Mouse (Mus musculus) cerebellum, postnatal 14 days (tissue): Measurements from ENCODE around the gene Gm14137.
A peak's percentile ranks its signal among the peaks of the same experiment; 100 is the strongest.

Experiments used
- DNase-seq, 2 experiments: peaks; one replicate each; pipeline ENCODE4 v3.0.0; 2021; ENCODE audit warnings: mixed read lengths in 2 of 2

The Gm14137 gene

DNA sequence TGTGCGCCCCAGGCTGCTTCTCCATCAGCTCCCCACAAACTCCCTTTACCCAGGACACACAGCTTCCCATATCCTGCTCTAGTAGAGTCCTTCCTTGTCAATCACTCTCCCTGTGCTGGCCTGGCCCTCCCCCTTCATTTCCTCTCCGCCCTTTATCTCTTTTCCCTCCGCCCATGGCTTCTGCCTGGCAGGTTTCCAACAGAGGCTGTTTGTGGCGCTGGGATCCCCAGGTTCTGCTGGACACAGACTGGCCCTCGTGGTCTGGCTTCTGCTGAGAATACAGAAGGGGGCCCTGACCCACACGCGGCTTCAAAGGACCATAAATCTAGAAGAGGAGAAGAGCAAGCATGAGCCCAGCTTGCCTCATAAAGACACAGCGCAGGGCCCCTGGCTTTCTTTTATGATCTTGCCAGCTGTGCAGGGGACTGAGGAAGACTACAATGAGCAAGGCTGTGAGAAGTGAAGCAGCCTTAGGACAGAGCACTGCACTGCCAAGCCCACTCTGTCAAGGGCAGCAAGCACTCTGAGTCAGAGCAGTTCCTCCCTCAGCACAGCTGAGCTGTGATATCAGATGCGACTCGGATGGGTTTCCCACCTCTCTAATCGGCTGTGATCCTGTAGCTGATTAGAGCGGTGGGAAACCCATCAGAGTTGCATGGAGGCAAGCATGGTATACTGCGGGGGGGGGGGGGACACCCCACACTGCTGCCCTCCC is 1.3 kb upstream of the Gm14137 start:
- DNase-seq: peak; percentile 20 to 47

DNA sequence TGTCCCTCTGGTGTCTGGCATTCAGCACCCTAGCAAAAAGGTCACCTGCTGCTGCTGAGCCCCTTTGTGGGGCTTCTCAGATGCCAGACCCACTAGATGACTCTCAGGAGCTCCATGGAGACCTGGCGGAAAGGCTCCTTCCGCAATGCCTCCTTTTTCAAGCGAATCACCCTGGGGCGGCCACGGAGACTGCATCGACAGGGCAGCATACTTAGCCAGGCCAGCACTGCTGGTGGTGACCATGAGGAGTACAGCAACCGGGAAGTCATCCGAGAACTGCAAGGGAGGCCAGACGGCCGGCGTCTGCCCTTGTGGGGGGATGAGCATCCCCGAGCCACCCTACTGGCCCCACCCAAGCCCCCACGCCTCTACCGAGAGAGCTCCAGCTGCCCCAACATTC is 557 bp downstream of the Gm14137 start:
- DNase-seq: no peak

DNA sequence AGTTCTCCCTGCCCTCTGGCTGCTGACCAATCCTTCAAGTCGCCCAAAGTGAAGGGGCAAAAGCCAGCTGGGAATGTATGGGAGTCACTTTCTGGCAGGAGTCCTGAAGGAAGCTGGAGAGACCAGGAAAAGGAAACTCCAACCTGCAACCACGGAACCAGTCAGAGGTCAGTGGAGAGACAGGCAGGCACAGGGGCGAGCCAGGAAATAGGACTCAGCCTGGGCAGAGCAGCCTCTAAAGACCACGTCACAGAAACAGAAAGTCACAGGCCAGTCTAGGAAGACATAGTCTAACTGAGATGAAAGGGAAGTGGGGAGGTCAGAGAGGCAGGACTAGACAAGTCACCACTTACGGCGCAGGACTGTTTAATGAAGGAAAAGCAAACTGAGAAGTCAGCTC is 1.3 kb downstream of the Gm14137 start:
- DNase-seq: no peak

DNA sequence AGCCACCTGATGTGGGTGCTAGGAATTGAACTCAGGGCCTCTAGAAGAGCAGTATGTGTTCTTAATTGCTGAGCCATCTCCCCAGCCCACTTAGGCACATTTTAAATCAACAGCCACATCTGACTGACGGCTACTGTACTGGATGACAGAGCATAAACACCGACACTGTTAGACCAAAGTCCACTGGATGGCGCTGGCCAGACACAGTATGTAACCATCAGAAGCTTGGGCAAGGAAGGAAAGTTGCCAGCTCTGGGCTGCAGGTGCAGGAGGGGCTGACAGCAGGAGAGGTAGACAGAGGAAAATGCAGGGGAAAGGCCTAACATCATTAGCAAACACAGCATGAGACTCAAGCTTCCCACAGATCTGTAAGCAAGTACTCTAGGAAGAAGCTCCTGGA is 2.5 kb downstream of the Gm14137 start:
- no peak for DNase-seq

DNA sequence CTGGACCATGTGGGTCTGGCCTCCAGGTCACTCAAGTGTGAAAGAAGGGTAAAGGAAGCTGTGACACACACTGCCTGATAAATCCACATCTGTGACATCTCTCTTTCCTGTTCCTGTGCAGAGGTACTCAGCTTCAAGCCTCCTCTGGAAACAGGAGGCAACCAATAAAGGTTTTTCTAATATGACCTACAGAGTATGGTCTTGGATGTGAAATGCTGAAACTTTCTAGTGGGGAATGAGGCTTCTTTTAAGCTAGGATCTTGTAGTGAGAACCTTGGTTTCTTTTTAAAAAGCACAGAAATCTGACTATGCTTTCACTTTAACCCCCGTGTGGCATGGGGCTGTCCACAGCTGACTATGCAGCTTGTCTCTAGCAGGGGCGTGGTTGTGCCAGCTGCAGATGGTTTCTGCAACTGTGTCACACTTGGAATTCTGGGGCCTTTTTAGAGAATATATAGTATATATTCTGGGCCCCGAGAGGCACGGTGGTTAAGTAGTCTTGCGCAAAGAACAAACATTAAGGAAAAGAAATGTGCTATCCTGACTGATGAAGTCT is 3.2 kb downstream of the Gm14137 start:
- no peak for DNase-seq

DNA sequence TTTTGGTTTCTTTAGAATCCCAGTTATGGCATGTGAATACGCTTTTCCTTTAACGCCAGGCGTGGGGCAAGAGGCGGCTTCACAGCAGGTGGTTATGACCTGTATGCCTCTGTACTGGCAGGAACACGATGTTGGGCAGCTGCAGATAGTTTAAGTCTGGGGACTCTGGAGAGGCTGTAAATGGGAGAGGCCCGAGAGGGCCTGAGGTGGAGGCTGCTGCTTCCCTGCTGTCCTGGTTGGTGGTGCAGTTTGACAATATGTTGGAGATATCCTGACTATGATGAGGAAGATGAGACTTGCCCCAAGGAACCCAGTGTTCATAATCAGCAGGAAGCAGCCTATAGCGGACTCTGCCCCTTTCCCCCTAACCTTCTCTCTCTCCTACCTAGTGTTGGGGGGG is 8.6 kb downstream of the Gm14137 start:
- DNase-seq: no peak

DNA sequence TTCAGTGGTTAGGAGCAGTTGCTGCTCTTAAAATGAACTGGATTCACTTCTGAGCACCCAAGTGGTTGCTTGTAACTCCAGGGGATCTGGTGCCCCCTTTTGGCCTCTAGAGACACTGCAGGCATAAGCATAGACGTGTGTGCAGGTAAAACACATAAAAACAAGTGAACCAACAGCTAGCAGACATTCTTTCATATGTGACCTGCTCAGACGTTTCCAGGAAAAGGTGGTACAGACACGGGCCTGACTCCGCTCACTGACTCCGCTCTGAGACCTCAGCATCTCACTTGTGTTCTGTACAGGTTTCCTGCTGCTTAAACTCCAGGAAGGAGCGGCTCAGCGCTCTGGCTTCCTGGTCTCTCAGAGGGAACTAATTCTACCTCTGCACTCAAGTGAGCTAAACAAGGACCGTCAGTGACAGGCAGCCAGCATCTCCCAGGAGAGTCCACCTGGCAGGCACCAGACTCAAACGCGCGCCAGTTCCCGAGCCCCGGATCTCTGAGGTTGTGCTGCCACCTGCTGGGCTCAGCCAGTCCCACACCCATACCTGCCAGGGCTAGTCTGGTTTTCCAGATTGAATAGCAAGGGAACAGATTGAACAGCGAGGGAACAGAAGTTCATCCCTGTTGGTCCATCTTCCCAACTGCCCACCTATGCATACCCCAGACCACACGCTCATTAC is 14.9 kb downstream of the Gm14137 start:
- DNase-seq: peak; percentile 95 to 97

DNA sequence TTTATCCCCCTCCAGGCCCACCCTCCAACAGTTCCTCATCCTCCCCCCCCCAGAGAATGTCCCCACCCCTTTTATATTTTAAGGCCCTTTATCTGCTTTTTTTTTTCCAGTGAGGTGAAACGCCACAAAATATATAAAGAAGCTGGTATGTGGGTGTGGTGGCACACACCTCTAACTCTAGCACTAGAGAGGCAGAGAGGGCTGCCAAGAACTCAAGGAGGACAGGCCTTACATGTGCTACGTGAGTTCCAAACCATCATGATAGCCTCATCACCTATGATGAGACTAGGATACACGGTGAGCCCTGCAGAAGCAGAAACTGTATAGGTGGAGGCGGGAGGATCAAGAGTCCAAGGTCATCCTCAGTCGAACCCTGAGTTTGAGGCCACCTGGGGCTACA is 16.7 kb downstream of the Gm14137 start:
- DNase-seq: no peak

DNA sequence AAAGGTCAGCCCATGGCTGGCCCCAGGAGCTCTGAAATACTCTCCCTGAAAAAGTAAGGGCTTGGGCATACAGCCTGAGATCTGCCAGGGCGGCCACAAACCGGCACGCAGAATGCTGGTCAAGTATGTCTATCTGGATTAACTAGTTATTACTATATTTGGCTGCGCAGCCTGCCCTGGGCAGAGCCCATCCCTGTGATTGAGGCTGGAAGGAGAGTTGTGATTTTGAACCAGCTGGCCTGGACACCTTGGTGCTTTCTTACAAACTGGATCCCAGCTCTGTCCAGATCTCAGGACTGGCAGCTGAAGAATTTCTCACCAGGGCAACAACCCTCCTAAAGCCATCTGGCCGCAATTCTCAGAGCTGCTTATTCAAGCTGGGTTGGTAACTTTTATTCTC is 19.8 kb downstream of the Gm14137 start:
- peak in 1 of 2 experiments; percentile 18 for DNase-seq

DNA sequence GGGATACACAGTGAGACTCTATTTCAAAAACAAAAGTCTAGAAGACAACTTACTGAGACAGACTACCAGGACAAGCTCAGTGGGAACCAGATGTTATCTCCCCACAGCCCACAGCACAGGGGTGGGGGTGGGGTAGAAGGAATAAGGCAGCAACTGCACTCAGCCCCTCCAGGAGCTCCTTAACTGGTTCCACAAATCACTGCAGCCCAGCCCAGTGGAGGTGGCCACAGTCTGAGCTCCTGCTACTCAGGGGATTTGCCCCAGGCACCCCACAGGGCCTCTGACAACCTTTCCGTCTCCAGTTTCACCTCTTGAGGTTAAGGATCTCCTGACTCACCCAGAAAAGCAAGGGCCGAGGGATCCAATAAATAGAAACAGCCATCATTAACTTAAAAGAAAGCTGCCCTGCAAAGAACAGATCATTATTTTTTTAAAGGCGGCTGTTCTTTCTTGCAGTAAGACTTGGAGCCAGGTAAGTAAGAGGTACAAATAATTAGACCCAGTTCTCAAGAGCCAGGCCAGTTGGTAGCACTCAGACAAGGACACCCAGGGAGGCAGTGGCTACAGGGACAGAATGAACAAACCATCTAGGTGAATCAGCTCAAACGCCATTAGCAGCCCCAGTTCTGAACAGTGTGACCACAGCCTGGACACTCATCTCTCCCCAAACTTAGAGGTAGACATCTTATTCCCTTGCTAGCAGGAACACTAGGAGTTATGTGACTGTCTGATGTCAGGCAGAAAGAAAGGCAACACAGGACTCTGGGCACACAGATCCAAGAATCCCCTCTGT is 22.2 kb downstream of the Gm14137 start:
- DNase-seq: no peak

DNA sequence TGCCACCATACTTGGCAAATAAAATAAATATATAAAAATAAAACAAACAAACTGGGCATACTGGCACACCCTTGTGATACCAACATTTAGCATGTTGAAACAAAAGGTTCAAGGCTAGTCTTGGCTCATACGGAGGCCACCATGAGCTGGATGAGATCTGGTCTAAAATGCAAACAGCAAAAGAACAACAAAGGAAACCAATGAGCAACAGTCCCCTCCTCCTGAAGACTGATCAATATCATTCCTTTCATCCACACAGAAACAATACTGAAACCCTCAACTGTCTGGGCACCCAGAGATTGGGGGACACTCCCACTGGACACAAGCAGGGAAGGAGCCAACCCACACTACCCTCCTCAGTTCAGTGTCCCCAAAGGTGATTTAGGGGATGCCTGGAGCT is 23.2 kb downstream of the Gm14137 start:
- DNase-seq: no peak

DNA sequence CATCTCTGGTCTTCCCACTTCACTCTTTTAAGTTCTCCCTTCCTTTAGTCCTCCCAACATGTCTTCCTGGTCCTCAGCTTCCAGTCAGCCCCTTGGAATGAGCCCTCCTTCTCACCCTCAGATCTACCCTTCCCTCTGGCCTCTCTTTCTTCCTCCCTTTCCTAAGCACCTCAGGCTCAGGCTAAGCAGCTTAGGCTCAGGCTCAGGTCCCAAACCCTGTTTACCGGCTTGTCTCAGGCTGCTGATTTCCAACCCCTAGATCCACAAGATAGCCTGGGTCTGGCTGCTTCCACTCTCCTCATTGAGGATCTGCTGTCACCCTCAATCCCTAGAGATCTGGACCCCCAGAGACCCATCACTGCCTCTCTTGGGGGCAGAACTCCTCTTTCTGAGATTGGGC is 23.7 kb downstream of the Gm14137 start:
- DNase-seq: no peak

DNA sequence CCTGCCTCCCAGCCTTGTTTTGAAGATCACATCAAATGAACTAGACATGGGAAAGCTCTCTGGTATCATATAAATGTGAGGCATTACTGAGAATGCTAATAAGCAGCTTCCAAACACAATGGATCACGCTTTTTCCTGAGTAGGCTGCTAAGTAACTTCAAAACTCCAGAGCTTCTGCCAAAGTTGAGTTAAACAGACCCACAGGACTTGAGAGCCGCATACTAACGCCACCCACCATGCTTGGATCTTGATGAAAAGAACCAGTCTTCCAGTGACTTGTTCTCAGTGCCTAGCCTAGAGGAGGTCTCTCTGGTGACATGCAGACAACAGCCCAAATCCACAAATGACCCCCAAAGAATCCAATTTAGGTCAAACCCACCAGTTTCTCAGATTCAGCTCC is 24.6 kb downstream of the Gm14137 start:
- DNase-seq: no peak

DNA sequence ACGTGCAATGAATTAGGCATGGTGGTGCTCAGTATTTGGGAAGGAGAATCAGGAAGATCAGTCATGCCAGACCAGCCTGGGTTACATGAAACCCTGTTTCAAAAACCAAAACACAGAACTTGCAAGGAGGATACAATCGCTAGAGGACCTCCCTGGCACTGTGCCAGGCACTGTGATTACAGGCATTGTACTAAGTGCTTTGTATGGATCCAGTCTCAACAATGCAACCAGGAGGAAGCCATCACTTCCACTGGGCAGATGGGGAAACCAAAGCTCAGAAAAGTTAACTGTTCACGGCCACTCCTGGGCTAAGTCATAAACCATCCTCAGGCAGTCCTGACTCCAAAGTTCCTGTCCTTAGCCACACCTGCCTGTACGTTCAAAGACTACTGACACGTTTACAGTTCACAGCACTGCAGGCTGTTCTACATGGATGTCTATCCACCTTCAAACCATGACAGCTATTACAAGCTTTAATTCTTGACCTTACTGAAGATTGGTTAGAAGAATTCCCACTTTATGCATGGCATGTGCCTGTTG is 28.7 kb downstream of the Gm14137 start:
- peak; percentile 31 to 48 for DNase-seq

DNA sequence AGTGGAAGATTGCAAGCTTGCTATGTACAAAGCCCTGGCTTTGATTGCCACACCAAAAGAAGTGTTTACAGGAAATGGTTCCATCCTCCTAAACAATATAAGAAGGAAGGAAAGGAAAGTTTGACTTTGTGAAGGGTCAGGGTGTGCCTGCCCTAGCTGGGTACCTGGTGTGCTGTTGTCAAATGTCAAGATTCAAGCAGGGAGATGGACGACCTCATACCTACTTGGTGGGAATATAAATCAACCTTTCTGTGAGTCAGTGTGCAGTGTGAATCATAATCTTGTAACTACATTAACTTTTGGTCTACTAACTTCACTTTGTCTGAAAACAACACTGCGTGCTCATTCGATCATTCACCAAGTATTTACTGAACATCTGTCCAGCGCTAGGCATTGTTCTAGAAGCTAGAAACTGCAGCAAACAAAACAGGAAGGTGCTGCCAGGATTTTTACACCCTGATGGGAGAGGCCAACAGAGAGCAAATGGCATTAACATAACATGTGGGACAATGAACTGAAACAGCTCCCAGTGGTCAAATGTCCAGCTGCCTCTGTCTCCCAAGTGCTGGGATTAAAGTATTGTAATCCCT is 29.7 kb downstream of the Gm14137 start:
- DNase-seq: no peak

DNA sequence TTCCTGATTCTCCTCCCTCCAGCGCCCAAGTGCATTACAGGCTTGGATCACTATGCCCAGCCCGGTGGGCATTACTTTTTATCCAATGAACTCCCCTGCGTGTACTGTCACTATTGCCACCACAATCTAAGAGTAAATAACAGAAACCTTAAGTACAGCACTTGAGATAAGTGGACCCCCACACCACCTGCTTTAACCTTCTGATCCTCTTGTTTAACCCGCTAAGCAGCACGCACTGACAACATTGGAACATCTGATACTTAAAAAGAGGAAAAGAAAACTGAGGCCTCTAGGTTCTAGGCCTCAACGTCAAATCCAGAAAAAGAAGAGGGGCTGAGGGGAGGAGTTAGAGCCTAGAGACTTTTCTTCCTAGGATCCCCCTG is 33.6 kb downstream of the Gm14137 start:
- no peak for DNase-seq

DNA sequence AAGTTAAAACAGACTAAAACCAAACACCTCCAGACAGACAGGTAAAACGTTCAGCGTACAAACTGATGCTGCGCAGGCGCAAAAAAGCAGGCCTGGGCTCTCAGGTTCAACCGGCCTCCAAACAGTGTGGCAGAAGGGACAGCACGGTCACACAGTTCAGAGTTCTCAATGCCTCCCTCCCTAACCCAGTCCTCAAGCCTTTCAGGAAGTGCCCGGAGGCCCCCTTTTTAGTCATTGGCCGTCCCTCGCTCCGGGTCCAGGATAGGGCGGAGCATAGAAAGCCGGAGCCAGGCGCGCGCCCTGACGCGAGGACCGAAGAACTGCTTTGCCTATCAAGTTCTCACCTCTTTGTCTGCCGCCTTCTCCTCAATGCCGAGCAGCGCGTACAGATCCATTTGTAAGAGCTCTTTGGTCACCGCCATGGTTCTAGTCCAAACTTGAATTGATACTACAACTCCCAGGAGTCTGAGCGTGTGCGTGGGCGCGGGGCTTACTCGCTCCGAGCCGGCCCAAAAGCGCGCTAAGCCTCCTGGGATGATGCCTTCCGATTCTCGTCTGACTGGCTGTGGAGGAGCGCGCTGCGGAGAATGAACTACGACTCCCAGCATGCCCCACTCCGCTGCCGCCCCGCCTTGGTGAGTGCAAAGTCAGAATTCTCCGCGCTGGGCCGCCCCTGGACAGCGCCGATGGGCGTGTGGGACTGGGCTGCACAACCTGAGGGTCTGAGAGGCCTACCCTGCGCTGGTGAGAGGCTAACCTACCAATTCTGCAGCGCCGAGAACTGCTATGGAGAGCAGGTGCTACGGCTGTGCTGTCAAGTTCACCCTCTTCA is 34.3 kb downstream of the Gm14137 start, which contains the start of the genes Zfyve19 and Dnajc17:
Zfyve19 (plus strand) TSS at position 274 of the 832 bp plus-strand sequence.
Dnajc17 (minus strand) TSS at position 452 of the 832 bp plus-strand sequence.
- DNase-seq: peak; percentile 95 to 96

DNA sequence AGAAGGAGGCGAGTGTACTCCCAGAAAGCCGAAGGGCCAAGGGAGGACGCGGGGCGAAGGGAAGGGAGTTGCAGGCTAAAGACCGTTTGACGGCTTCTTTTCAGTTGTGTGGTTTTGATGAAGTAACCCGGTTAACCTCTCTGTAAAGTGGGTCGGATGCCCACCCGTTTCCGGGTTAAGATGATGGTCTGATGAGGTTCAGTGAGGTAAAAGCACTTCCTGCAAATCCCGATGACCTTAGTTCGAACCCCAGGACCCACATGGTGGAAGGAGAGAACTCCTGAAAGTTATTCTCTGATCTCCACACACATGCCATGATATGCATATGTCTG is 34.8 kb downstream of the Gm14137 start:
- no peak for DNase-seq
